Comparison of ENCODE assay signal across 8 mouse cellular contexts in the genomic region with DNA sequence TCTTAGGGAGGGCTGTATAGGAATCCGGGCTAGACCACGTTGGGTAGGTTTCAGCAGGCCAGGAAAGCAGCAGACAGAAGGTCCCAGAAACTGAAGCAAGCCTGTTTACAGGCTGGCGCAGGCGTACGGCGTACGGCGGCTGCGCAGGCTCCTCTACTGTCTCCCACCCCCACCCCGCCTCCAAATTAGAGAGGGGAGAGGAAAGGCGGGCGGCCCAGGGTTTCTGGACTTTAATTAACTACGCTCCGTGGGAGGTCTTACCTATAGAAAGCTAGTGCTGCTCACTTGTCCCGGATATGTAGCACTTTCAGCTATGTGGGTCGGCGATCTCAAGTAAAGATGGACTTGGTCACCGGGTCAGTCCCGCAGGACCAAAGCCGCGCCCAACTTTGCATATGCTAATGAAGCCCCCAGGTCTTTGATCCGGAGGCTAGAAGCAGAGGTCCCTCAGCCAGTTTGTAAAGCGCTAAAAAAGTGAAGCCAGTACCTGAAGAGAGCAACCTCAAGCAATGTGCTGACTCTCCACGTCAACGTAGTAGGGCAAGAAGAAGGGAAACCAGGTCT. TPM values are rescaled to one million over a fixed set of nuclear protein-coding genes. Genes with fewer than 3 reads are reported as not detected.
A peak's percentile ranks its signal among the peaks of the same experiment; 100 is the strongest.
DNase-seq lines count a peak whose midpoint lies in the region; ATAC-seq and TF ChIP-seq lines count a peak whose summit lies in the region.

TSS of gene Slc19a3 (minus strand) at position 340 of the 564 bp plus-strand sequence.

- no peaks in the 10 kb centered on the region for H3K9me3 ChIP-seq in intestine, postnatal 0 days (ENCODE audit: control insufficient read depth)

- H3K4me3 ChIP-seq in intestine, postnatal 0 days (ENCODE audit: low read depth, low read length), result peak within 1 kb of the TSS; percentile 50

- DNase-seq in adrenal gland, postnatal 36 days, result peak; percentile 32 to 54
- DNase-seq in cerebellum, postnatal 10 days, result peak; percentile 46 to 51
- DNase-seq in left cerebral cortex, postnatal 36 days (ENCODE audit: low spot score in 2 of 2), result peak; percentile 32 to 34
- peak; percentile 43 for DNase-seq in mesoderm, embryonic 11.5 days (ENCODE audit: low read depth, low spot score)
- DNase-seq in skeletal muscle tissue, adult 2 months (ENCODE audit: low read depth, low spot score), result peak; percentile 13
- DNase-seq in thymus, adult 18-20 months, result no peak

- peak within 1 kb of the TSS; percentile 52 for H3K9ac ChIP-seq in intestine, postnatal 0 days (ENCODE audit: low read depth, low read length)

- peak; percentile 61 for ATAC-seq in granulocyte monocyte progenitor cell, adult 5-6 weeks (replicated peaks; ENCODE audit: poor library complexity, severe bottlenecking)
- ATAC-seq in intestine, postnatal 0 days, result peak; percentile 55

- H3K36me3 ChIP-seq in intestine, postnatal 0 days (ENCODE audit: control insufficient read depth, insufficient read depth), result no peaks in the 10 kb centered on the region

- peak within 1 kb of the TSS; percentile 47; the same call in 1 of the 2 replicates for H3K27ac ChIP-seq in intestine, postnatal 0 days (ENCODE audit: low read depth, low read length)

- H3K27me3 ChIP-seq in intestine, postnatal 0 days (replicated peaks; ENCODE audit: control insufficient read depth, insufficient read depth, low read length), result no peaks in the 10 kb centered on the region

- TF ChIP-seq CTCF in intestine, postnatal 0 days (IDR thresholded peaks at IDR 0.05; ENCODE audit: low read depth), result no peak

- peak within 1 kb of the TSS; percentile 81 for H3K4me2 ChIP-seq in intestine, postnatal 0 days (replicated peaks; ENCODE audit: low read depth)

- WGBS in intestine, postnatal 0 days, result 2% methylated on average over 25 of the region's 25 CpGs

- intact Hi-C loops in left cerebral cortex, postnatal 36 days (cut with DNase I), result no loop called here

- no peaks in the 10 kb centered on the region for H3K4me1 ChIP-seq in intestine, postnatal 0 days (replicated peaks; ENCODE audit: control insufficient read depth, insufficient read depth, low read length)

RNA-seq across cellular contexts. Expression of gene Slc19a3, which starts in this region (rescaled TPM):
- under 1 TPM in 1 of 2 experiments, not detected in 1; 0.33 TPM for total RNA-seq in adrenal gland, postnatal 36 days (2021)
- not detected in 2 replicates for total RNA-seq in granulocyte monocyte progenitor cell, adult 5-6 weeks (2014; fragmentation: Nextera tagmentation)
- not detected in 2 replicates for total RNA-seq in granulocyte monocyte progenitor cell, adult 5-6 weeks (2017)
- 5.8 and 6.8 TPM in 2 replicates for polyA plus RNA-seq in intestine, postnatal 0 days (2015; fragmentation: Nextera tagmentation; extraction: Ambion mirVana)
- 1 to 10 TPM; 2.2 to 2.8 TPM for total RNA-seq in left cerebral cortex, postnatal 36 days (2021)

Comparison
In these comparisons a context has a peak if more than half of its experiments do, and no peak if none do; other contexts are left out.
1. Peak in DNase-seq in adrenal gland, postnatal 36 days; RNA of the gene not detected or under 1 TPM.
2. Peak in ATAC-seq in granulocyte monocyte progenitor cell, adult 5-6 weeks; RNA of the gene not detected or under 1 TPM.
3. DNase-seq: peak in cerebellum, postnatal 10 days (2 of 2), left cerebral cortex, postnatal 36 days (2 of 2), mesoderm, embryonic 11.5 days (single experiment) and skeletal muscle tissue, adult 2 months (single experiment); none in thymus, adult 18-20 months (0 of 2).